Mouse (Mus musculus) forebrain, embryonic 11.5 days (tissue): ENCODE data around the gene Fasn. TPM values are rescaled to one million over a fixed set of nuclear protein-coding genes. Genes with fewer than 3 reads are reported as not detected.
"Not testable (repeated sequence)": the region's sequence is repeated elsewhere in the genome, so short reads cannot be mapped to it uniquely, and the experiment has no call there.

Source experiments
- ATAC-seq: fragments of 200-750 bp; cut with Nextera tagmentation; replicated peaks from 2 replicates; pipeline ENCODE4 v1.8.0; 2017; ENCODE audit warnings: moderate TSS enrichment; ENCODE audit not compliant: low FRiP score
- DNase-seq: peaks from one replicate; pipeline ENCODE4 v3.0.0-alpha.2; 2017; ENCODE audit warnings: low spot score
- H3K27ac ChIP-seq: fragments of 300-500 bp; sonication (generic); 2 replicates; pipeline ENCODE4 v1.5.1; 2014; ENCODE audit warnings: low read depth, low read length
- H3K27me3 ChIP-seq: fragments of 300-500 bp; sonication (generic); 2 replicates; pipeline ENCODE4 v1.6.1; 2014; ENCODE audit warnings: mild to moderate bottlenecking, low read length, mixed read lengths; ENCODE audit not compliant: control insufficient read depth, insufficient read depth
- H3K36me3 ChIP-seq: fragments of 300-500 bp; sonication (generic); 2 replicates; pipeline ENCODE4 v1.6.1; 2014; ENCODE audit warnings: mild to moderate bottlenecking, low read length, moderate library complexity, mixed read lengths; ENCODE audit not compliant: control insufficient read depth, insufficient read depth
- H3K4me1 ChIP-seq: fragments of 300-500 bp; sonication (generic); replicated peaks from 2 replicates; pipeline ENCODE4 v1.6.1; 2014; ENCODE audit warnings: low read length, mixed read lengths; ENCODE audit not compliant: control insufficient read depth, insufficient read depth
- H3K4me2 ChIP-seq: fragments of 300-500 bp; sonication (generic); 2 replicates; pipeline ENCODE4 v1.6.1; 2014; ENCODE audit warnings: low read depth, mild to moderate bottlenecking, low read length, moderate library complexity, mixed read lengths; ENCODE audit not compliant: severe bottlenecking
- H3K4me3 ChIP-seq: fragments of 300-500 bp; sonication (generic); 2 replicates; pipeline ENCODE4 v1.5.1; 2014; ENCODE audit warnings: low read depth, low read length
- H3K9ac ChIP-seq: fragments of 300-500 bp; sonication (generic); 2 replicates; pipeline ENCODE4 v1.6.1; 2014; ENCODE audit warnings: low read length
- H3K9me3 ChIP-seq: fragments of 300-500 bp; sonication (generic); 2 replicates; pipeline ENCODE4 v1.6.1; 2016; ENCODE audit warnings: low read length, mixed read lengths; ENCODE audit not compliant: control insufficient read depth
- WGBS: fragments of 180-500 bp; shearing (Covaris S2); extraction: QIAGEN DNeasy Blood & Tissue Kit; methylation state at CpG from one replicate; pipeline ENCODE4 v1.1.7; 2014; 5-methylcytosine and 5-hydroxymethylcytosine counted together
- polyA plus RNA-seq: library from polyadenylated mRNA; unstranded; fragments of >200 nt; fragmentation: Nextera tagmentation; extraction: Ambion mirVana; gene quantifications from 2 replicates; pipeline ENCODE4 v1.2.1, GENCODE M21; 2014

Gene Fasn
- polyA plus RNA-seq, 1 experiment from 2014 or later, result 140 TPM

DNA sequence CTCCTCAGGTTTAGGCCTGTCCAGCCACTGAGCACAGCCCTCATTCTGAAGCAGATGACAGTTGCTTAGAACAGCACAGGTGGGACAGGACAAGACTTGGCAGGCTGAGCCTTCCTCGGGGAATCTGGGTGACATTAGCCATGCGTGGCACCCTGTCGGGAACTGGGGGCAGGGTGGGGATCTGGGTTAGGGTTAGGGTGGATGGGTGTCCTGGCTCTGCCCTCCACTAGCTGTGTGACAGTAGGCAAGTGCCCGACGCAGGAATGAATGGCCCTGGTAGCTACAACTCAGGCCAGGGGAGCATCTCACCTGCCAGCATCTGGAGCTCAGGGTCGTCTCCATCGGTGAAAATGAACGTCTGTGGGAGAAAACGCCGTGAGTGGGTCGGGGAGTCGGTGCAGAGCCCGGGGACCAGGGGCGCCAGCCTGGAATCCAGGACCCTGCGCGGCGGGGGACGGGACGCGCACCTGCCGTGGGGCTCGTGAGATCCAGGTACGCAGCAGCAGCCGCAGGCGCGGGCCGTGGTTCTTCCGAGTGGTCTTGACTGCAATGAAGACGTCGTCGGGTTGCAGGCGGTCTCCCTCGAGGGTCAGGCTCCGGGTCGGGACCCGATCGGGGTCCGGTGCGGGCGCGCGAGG is 40.8 kb downstream of the Fasn start:
- ATAC-seq (peak; percentile 25; the same call in 1 of the 2 replicates), DNase-seq (no peak)
- peak overlapping the region; percentile 99 for H3K4me2 ChIP-seq
- peaks cover 9% of the 10 kb centered on the region for H3K36me3 ChIP-seq
- H3K9ac ChIP-seq, result peak overlapping the region; percentile 91
- H3K4me3 ChIP-seq, result peak overlapping the region; percentile 99
- WGBS, result 3% methylated on average over 42 of the region's 42 CpGs
- peaks cover 6% of the 10 kb centered on the region for H3K4me1 ChIP-seq
- H3K27ac ChIP-seq, result 0 out of 2 replicates have a peak overlapping the region, but pooled peaks have one; percentile 46
- no peaks in the 10 kb centered on the region for H3K9me3 ChIP-seq
- no peaks in the 10 kb centered on the region; the same call in 1 of the 2 replicates for H3K27me3 ChIP-seq

DNA sequence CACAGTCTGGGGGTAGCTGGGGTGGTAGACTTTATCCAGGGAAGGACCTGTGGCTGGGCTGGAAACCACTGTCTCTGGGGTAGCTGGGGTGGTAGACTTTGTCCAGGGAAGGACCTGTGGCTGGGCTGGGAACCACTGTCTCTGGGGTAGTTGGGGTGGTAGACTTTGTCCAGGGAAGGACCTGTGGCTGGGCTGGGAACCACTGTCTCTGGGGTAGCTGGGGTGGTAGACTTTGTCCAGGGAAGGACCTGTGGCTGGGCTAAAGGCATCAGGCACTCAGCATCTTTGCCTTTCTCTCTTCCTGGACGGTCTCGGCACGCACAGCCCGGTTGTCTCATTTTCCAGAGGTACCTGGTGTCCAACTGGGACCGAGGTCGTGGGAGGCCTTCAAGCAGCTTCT is 43.0 kb downstream of the Fasn start:
- not testable (repeated sequence) for H3K27ac ChIP-seq, H3K4me3 ChIP-seq, H3K36me3 ChIP-seq, H3K9ac ChIP-seq, H3K4me2 ChIP-seq, ATAC-seq, H3K4me1 ChIP-seq, H3K27me3 ChIP-seq, H3K9me3 ChIP-seq, DNase-seq
- 93% methylated on average over 6 of the region's 6 CpGs for WGBS

GRCm38 (mm10) chr11:120779876-120780275 is 44.5 kb downstream of the Fasn start:
- Histone ChIP-seq H3K27me3 (no peaks in the 10 kb centered on the region; the same call in 1 of the 2 replicates), H3K9ac (no peak overlapping the region), H3K36me3 (no peaks in the 10 kb centered on the region), H3K9me3 (no peaks in the 10 kb centered on the region), H3K4me1 (peaks cover under 1% of the 10 kb centered on the region; the same call in 1 of the 2 replicates), H3K4me3 (no peak overlapping the region), H3K27ac (no peak overlapping the region), H3K4me2 (no peak overlapping the region)
- ATAC-seq (no peak), DNase-seq (no peak)
- WGBS, result 75% methylated on average over 1 of the region's 1 CpGs

DNA sequence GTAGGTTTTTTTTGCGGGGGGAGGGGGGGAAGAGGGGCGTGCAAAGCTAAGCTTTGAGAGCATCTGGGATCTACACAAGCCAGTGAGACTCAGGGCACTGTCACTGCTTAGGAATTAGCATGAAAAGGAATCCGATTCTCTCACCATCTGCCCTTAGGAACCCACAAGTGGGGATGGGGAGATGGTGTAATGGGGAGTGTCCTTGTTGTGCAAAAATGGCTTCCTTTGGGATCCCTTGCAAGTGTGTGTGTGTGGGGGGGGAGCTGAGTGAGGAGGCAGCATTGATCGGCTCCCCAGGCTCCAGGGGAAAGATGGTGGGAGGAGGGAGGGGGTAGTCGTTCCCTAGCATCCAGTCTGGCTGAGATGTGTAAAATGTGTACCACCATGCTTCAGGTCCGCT is 47.2 kb downstream of the Fasn start:
- Histone ChIP-seq H3K4me3 (no peak overlapping the region), H3K4me1 (no peaks in the 10 kb centered on the region), H3K4me2 (no peak overlapping the region), H3K27ac (no peak overlapping the region), H3K9ac (no peak overlapping the region), H3K36me3 (no peaks in the 10 kb centered on the region), H3K9me3 (no peaks in the 10 kb centered on the region), H3K27me3 (no peaks in the 10 kb centered on the region)
- DNase-seq (no peak), ATAC-seq (no peak)
- 31% methylated on average over 6 of the region's 6 CpGs for WGBS

GRCm38 (mm10) chr11:120775774-120776469 is 48.4 kb downstream of the Fasn start:
- Histone ChIP-seq H3K4me3 (no peak overlapping the region), H3K9me3 (no peaks in the 10 kb centered on the region), H3K9ac (no peak overlapping the region), H3K27me3 (no peaks in the 10 kb centered on the region), H3K4me2 (no peak overlapping the region), H3K36me3 (no peaks in the 10 kb centered on the region), H3K4me1 (no peaks in the 10 kb centered on the region), H3K27ac (no peak overlapping the region)
- ATAC-seq, result peak; percentile 70
- peak; percentile 97 for DNase-seq
- 30% methylated on average over 15 of the region's 15 CpGs for WGBS

DNA sequence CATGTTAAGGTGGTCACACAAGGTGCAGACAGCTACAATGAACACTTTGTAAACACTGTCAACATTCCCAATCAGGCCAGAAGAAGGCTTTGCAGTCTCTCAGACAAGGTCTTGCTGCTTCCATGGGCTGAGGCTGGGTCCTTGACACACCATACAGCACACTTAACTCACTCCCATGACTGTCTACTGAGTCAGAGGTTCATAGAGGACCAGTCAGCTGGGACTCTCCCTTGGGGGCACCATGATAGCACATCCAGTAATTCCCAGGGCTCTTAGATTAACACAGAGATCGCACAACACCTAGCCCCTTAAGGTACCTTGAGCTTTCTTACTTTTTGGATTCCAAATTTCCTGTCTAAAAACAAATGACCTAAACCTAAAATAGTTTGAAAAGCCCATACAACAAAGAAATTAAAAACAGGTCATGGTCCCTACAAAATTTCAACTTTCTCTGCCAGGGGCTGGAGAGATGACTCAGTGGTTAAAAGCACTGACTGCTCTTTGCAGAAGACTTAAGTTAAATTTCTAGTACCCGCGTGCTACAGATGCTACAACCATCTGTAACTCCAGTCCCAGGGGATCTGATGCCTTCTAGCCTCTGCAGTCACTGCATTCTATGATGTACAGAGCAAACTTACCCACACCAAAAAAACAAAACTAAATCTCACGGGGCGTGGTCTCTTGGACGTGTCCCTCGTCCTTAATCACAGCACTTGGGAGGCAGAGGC is 50.7 kb downstream of the Fasn start:
- H3K9ac ChIP-seq, result no peak overlapping the region
- H3K4me1 ChIP-seq, result no peaks in the 10 kb centered on the region
- H3K27me3 ChIP-seq, result no peaks in the 10 kb centered on the region
- H3K27ac ChIP-seq, result no peak overlapping the region
- no peaks in the 10 kb centered on the region for H3K36me3 ChIP-seq
- DNase-seq (no peak), ATAC-seq (no peak)
- 90% methylated on average over 7 of the region's 7 CpGs for WGBS
- H3K4me3 ChIP-seq, result no peak overlapping the region
- no peaks in the 10 kb centered on the region for H3K9me3 ChIP-seq
- H3K4me2 ChIP-seq, result no peak overlapping the region

GRCm38 (mm10) chr11:120772749-120773148 is 51.6 kb downstream of the Fasn start:
- Histone ChIP-seq H3K36me3 (no peaks in the 10 kb centered on the region), H3K9me3 (no peaks in the 10 kb centered on the region), H3K4me1 (no peaks in the 10 kb centered on the region), H3K27ac (no peak overlapping the region), H3K4me3 (no peak overlapping the region), H3K4me2 (no peak overlapping the region), H3K27me3 (no peaks in the 10 kb centered on the region), H3K9ac (no peak overlapping the region)
- DNase-seq, result no peak
- WGBS, result 72% methylated on average over 3 of the region's 3 CpGs
- ATAC-seq, result no peak

DNA sequence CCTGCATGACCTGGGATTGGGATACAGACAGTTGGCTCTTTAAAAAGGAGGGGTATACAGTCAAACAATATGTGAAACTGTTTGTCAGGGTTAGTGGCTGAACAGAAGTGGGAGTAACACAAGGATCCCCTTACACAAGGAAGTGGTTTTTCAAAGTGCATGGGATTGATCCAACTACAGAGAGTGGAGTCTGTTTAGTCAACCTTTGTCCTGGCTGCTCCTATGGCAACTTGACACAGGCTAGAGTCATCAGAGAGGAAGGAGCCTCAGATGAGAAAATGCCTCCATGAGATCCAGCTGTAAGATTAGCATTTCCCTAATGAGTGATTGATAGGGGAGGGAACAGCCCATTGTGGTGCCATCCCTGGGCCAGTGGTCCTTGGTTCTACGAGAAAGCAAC is 56.1 kb downstream of the Fasn start:
- no peaks in the 10 kb centered on the region for H3K36me3 ChIP-seq
- no peak overlapping the region for H3K27ac ChIP-seq
- H3K9me3 ChIP-seq, result no peaks in the 10 kb centered on the region
- no peak overlapping the region for H3K4me2 ChIP-seq
- 71% methylated on average over 1 of the region's 1 CpGs for WGBS
- H3K4me3 ChIP-seq, result no peak overlapping the region
- DNase-seq, result no peak
- no peaks in the 10 kb centered on the region for H3K27me3 ChIP-seq
- no peak overlapping the region for H3K9ac ChIP-seq
- H3K4me1 ChIP-seq, result no peaks in the 10 kb centered on the region
- ATAC-seq, result no peak
